Comparison of ENCODE assay signal across 8 mouse cellular contexts in genomic region chr14:55634874-55635522, GRCm38 (mm10). TPM values are rescaled to one million over a fixed set of nuclear protein-coding genes. Genes with fewer than 3 reads are reported as not detected.
A peak's percentile ranks its signal among the peaks of the same experiment; 100 is the strongest.
DNase-seq lines count a peak whose midpoint lies in the region; ATAC-seq and TF ChIP-seq lines count a peak whose summit lies in the region.

No protein-coding gene starts in this region.

- H3K36me3 ChIP-seq in forebrain, embryonic 14.5 days (ENCODE audit: control insufficient read depth, insufficient read depth, low read length) = peaks cover 82% of the 10 kb centered on the region
- peaks cover 4% of the 10 kb centered on the region for H3K36me3 ChIP-seq in testis, adult 2 months (ENCODE audit: control insufficient read depth, insufficient read depth, low read length)

- 4% methylated on average over 23 of the region's 23 CpGs for WGBS in forebrain, embryonic 14.5 days

- no peak for TF ChIP-seq POLR2A in testis, adult 2 months (IDR thresholded peaks at IDR 0.05; ENCODE audit: control insufficient read depth, low read depth, low read length)

- H3K27me3 ChIP-seq in forebrain, embryonic 14.5 days (replicated peaks; ENCODE audit: control insufficient read depth, insufficient read depth, low read length) = no peaks in the 10 kb centered on the region
- no peaks in the 10 kb centered on the region for H3K27me3 ChIP-seq in testis, adult 2 months (ENCODE audit: control insufficient read depth, insufficient read depth, low read length)

- no peaks in the 10 kb centered on the region for H3K9me3 ChIP-seq in forebrain, embryonic 14.5 days (replicated peaks; ENCODE audit: control insufficient read depth, low read length)

- H3K4me1 ChIP-seq in forebrain, embryonic 14.5 days (ENCODE audit: control insufficient read depth, insufficient read depth, low read length) = peaks cover 5% of the 10 kb centered on the region; the same call in 1 of the 2 replicates
- H3K4me1 ChIP-seq in testis, adult 2 months (ENCODE audit: control insufficient read depth, insufficient read depth, low read length) = peaks cover 6% of the 10 kb centered on the region

- H3K4me2 ChIP-seq in forebrain, embryonic 14.5 days (ENCODE audit: low read length) = peak overlapping the region; percentile 86

- DNase-seq in right cerebral cortex, postnatal 10 days (ENCODE audit: low spot score in 2 of 2) = peak; percentile 47 to 54
- DNase-seq in right cerebral cortex, postnatal 25 days = no peak
- peak; percentile 60 for DNase-seq in brain, adult 2 months (ENCODE audit: low read depth, low spot score)
- DNase-seq in forebrain, embryonic 14.5 days (ENCODE audit: low spot score) = peak; percentile 37
- peak; percentile 24 for DNase-seq in kidney, adult 9 months
- DNase-seq in lung, postnatal 10 days = peak; percentile 41
- no peak for DNase-seq in T-cell, adult 2 months (ENCODE audit: low spot score)

- ATAC-seq in forebrain, embryonic 14.5 days = peak; percentile 32; the same call in 1 of the 2 replicates

- H3K9ac ChIP-seq in forebrain, embryonic 14.5 days (ENCODE audit: low read length) = peak overlapping the region; percentile 70

- peak overlapping the region; percentile 77 for H3K27ac ChIP-seq in forebrain, embryonic 14.5 days (ENCODE audit: low read depth, low read length)
- H3K27ac ChIP-seq in testis, adult 2 months (ENCODE audit: control insufficient read depth, insufficient read depth, low read depth, low read length) = peak overlapping the region; percentile 55

- H3K4me3 ChIP-seq in forebrain, embryonic 14.5 days (ENCODE audit: low read depth, low read length) = peak overlapping the region; percentile 58
- peak overlapping the region; percentile 95 for H3K4me3 ChIP-seq in testis, adult 2 months (ENCODE audit: control insufficient read depth, low read depth, low read length)

- TF ChIP-seq CTCF in testis, adult 2 months (IDR thresholded peaks at IDR 0.05; ENCODE audit: control insufficient read depth, insufficient read depth, insufficient replicate concordance, low read depth, low read length) = no peak

RNA-seq across cellular contexts. Expression of gene Ipo4, which starts 0.8 kb away (rescaled TPM):
- 80.8 and 82.5 TPM in 2 replicates for polyA plus RNA-seq in forebrain, embryonic 14.5 days (2014; fragmentation: Nextera tagmentation; extraction: Ambion mirVana)
- 519 and 558 TPM in 2 replicates for polyA plus RNA-seq in testis, adult 2 months (2012; rRNA removed)

RNA-seq across cellular contexts. Expression of gene Gm49378, which starts 2.7 kb away (rescaled TPM):
- 1.8 and 3.4 TPM in 2 replicates for polyA plus RNA-seq in forebrain, embryonic 14.5 days (2014; fragmentation: Nextera tagmentation; extraction: Ambion mirVana)
- 1.9 and 2.1 TPM in 2 replicates for polyA plus RNA-seq in testis, adult 2 months (2012; rRNA removed)

RNA-seq across cellular contexts. Expression of gene Tm9sf1, which starts 8.6 kb away (rescaled TPM):
- polyA plus RNA-seq in forebrain, embryonic 14.5 days (2014; fragmentation: Nextera tagmentation; extraction: Ambion mirVana) = 56.5 and 57.5 TPM in 2 replicates
- 18.2 and 21.3 TPM in 2 replicates for polyA plus RNA-seq in testis, adult 2 months (2012; rRNA removed)

RNA-seq across cellular contexts. Expression of gene Tssk4, which starts 15.0 kb away (rescaled TPM):
- polyA plus RNA-seq in forebrain, embryonic 14.5 days (2014; fragmentation: Nextera tagmentation; extraction: Ambion mirVana) = 0.17 and 0.20 TPM in 2 replicates
- polyA plus RNA-seq in testis, adult 2 months (2012; rRNA removed) = 197 and 200 TPM in 2 replicates

RNA-seq across cellular contexts. Expression of gene Rec8, which starts 17.2 kb away (rescaled TPM):
- polyA plus RNA-seq in forebrain, embryonic 14.5 days (2014; fragmentation: Nextera tagmentation; extraction: Ambion mirVana) = 6.5 and 7.0 TPM in 2 replicates
- 65.8 and 78.1 TPM in 2 replicates for polyA plus RNA-seq in testis, adult 2 months (2012; rRNA removed)

Comparison
In these comparisons a context has a peak if more than half of its experiments do, and no peak if none do; other contexts are left out.
1. DNase-seq: peak in right cerebral cortex, postnatal 10 days (2 of 2), brain, adult 2 months (single experiment), forebrain, embryonic 14.5 days (single experiment), kidney, adult 9 months (single experiment) and lung, postnatal 10 days (single experiment); none in right cerebral cortex, postnatal 25 days (single experiment) and T-cell, adult 2 months (single experiment).